Mouse (Mus musculus) limb, embryonic 10.5 days (tissue): ENCODE results near the gene Galnt10. TPM values are rescaled to one million over a fixed set of nuclear protein-coding genes. Genes with fewer than 3 reads are reported as not detected.
"Not testable (repeated sequence)": the region's sequence is repeated elsewhere in the genome, so short reads cannot be mapped to it uniquely, and the experiment has no call there.

Source experiments
- DNase-seq: peaks from one replicate; pipeline ENCODE4 v3.0.0-alpha.2; 2017; ENCODE audit warnings: low spot score
- H3K27ac ChIP-seq: fragments of 300-500 bp; sonication (generic); 2 replicates; pipeline ENCODE4 v1.5.1; 2016; ENCODE audit warnings: mild to moderate bottlenecking
- H3K27me3 ChIP-seq: fragments of 300-500 bp; sonication (generic); 2 replicates; pipeline ENCODE4 v1.6.1; 2016; ENCODE audit warnings: low read depth, mild to moderate bottlenecking; ENCODE audit not compliant: poor library complexity, severe bottlenecking
- H3K36me3 ChIP-seq: fragments of 300-500 bp; sonication (generic); 2 replicates; pipeline ENCODE4 v1.6.1; 2016; ENCODE audit warnings: mild to moderate bottlenecking, moderate library complexity
- H3K4me1 ChIP-seq: fragments of 300-500 bp; sonication (generic); 2 replicates; pipeline ENCODE4 v1.6.1; 2016
- H3K4me3 ChIP-seq: fragments of 300-500 bp; sonication (generic); 2 replicates; pipeline ENCODE4 v1.5.1; 2016; ENCODE audit warnings: mild to moderate bottlenecking, moderate library complexity
- H3K9me3 ChIP-seq: fragments of 300-500 bp; sonication (generic); replicated peaks from 2 replicates; pipeline ENCODE4 v1.6.1; 2016; ENCODE audit warnings: mild to moderate bottlenecking
- WGBS: fragments of 180-500 bp; shearing (Covaris S2); methylation state at CpG from one replicate; pipeline ENCODE4 v1.1.7; 2016; 5-methylcytosine and 5-hydroxymethylcytosine counted together
- polyA plus RNA-seq: library from polyadenylated mRNA; unstranded; fragments of >200 nt; fragmentation: Nextera tagmentation; extraction: Ambion mirVana; gene quantifications from 2 replicates; pipeline ENCODE4 v1.2.1, GENCODE M21; 2016

The Galnt10 gene
- polyA plus RNA-seq, 1 experiment from 2014 or later = 22.3 TPM

GRCm38 (mm10) chr11:57823714-57824113, 178.5 kb downstream of the Galnt10 start:
- Histone ChIP-seq H3K4me3 (no peak overlapping the region), H3K9me3 (no peaks in the 10 kb centered on the region), H3K27ac (no peak overlapping the region), H3K27me3 (peaks cover 59% of the 10 kb centered on the region), H3K36me3 (no peaks in the 10 kb centered on the region), H3K4me1 (peaks cover 34% of the 10 kb centered on the region)
- 66% methylated on average over 7 of the region's 7 CpGs for WGBS
- DNase-seq = no peak

DNA sequence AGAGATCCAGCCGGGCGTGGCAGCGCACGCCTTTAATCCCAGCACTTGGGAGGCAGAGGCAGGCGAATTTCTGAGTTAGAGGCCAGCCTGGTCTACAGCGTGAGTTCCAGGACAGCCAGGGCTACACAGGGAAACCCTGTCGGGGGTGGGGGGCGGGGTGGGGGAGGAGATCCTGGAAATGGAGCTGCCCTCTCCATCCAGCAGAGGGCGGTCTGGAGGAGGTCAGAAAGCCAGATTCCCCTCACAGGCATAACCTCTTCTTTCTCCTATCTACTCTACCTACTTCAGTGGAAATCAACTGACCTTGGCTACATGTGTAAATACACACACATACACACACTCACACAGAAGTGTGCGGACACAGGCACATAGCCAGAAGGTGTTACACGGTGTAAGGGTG, 180.0 kb downstream of the Galnt10 start:
- 60% methylated on average over 11 of the region's 11 CpGs for whole genome bisulfite sequencing
- H3K4me1 ChIP-seq = peaks cover 49% of the 10 kb centered on the region
- H3K27me3 ChIP-seq = peaks cover 63% of the 10 kb centered on the region
- H3K9me3 ChIP-seq, DNase-seq, H3K4me3 ChIP-seq, H3K27ac ChIP-seq, H3K36me3 ChIP-seq: not testable (repeated sequence)

DNA sequence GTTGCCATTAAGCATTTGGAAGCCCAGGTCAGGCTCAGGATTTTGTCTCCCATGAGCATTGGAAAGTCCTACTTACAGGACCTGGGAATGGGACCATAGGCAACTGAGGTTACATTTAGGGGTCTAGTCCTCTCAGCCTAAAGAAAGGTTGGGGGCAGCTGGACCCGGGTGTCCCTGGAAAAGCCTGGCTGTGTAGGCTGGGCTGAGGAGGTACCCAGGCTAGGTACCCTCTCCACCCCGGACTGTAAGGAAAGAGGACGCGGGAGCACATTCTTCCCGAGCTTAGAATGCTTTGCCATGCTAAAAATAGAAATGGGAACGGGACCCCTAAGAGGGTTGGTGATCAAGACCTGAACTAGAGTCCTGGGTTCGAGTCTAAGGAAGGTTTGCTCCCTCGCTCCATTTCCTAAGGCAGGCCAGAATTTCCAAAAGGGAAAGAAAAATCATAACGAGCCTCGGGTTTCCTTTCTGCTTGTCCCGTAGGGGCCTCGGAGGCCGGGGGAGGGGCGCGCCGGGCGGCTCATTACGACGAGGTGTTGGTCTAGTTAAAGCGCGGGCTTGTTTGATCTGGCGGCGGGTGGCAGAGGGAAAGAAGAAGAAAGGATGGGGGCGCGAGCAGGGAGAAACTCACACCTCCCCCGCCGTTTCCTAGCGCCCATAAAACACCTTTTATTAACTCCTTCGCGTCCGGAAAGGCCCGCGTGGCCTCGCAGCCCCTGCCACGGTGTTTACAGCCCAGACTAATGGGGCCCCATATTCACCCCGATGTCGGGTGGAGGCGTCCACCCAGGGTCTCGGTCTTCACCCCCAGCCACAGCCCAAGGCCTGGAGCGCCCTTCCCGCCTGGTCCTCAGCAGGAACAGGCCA, 182.0 kb downstream of the Galnt10 start:
- peak overlapping the region; percentile 82 for H3K27ac ChIP-seq
- no peaks in the 10 kb centered on the region for H3K36me3 ChIP-seq
- H3K9me3 ChIP-seq = no peaks in the 10 kb centered on the region
- peaks cover 64% of the 10 kb centered on the region for H3K4me1 ChIP-seq
- peak; percentile 84 for DNase-seq
- peak overlapping the region; percentile 48 for H3K4me3 ChIP-seq
- WGBS = under 1% methylated on average over 41 of the region's 41 CpGs
- H3K27me3 ChIP-seq = peaks cover 80% of the 10 kb centered on the region

GRCm38 (mm10) chr11:57827915-57828545, 182.8 kb downstream of the Galnt10 start:
- Histone ChIP-seq H3K36me3 (no peaks in the 10 kb centered on the region), H3K9me3 (no peaks in the 10 kb centered on the region), H3K4me1 (peaks cover 72% of the 10 kb centered on the region), H3K4me3 (peak overlapping the region; percentile 48), H3K27me3 (peaks cover 87% of the 10 kb centered on the region), H3K27ac (peak overlapping the region; percentile 82)
- 1% methylated on average over 33 of the region's 33 CpGs for WGBS
- DNase-seq = peak; percentile 64

DNA sequence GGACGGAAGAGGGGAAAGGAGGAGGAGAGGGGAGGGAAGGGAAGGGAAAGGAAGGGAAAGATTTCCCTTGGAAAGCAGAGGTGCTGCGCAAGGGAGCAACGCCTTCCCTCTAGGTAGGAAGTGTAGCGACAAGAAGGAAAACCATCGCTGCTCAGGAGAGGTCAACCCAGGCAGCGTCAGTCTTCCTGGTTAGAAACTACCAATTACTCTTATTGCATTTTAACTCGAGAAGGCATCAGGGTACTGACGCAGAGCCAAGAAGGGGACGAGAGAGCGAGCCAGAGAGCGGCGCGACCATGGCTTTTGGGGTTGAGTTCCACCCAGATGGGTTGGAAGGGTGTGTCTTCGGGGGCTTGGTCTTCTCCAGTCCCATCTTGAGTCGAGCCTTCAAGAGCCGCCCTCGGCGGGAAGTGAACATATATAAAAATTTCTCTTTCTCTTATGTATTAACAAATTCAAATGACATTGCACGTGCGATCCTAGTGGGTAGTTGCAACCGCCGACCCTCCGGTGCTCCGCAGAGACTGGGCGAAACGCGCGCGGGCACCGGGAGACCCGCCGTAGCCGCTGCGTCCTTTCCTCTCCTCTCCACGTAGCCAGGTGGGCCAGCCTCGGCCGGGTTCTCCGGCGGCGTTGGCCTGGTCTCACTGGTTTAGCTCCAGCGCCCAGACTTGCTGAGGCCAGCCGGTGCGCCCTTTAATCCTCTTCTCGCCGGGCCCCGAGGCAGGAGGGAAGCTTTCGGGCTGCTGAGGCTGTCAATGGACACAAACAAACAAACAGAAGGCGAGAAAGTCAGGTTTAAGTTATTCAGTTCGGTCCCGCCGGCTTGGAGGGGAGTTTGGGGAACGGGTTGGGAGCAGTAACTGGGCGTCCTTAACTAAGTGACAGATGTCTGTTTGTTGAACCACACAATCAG, 184.0 kb downstream of the Galnt10 start:
- Histone ChIP-seq H3K4me1 (peaks cover 78% of the 10 kb centered on the region), H3K9me3 (no peaks in the 10 kb centered on the region), H3K4me3 (peak overlapping the region; percentile 48), H3K27me3 (peaks cover 92% of the 10 kb centered on the region), H3K27ac (peak overlapping the region; percentile 56; the same call in 1 of the 2 replicates), H3K36me3 (no peaks in the 10 kb centered on the region)
- peak; percentile 71 for DNase-seq
- WGBS = 1% methylated on average over 53 of the region's 53 CpGs

GRCm38 (mm10) chr11:57829871-57830775, 184.9 kb downstream of the Galnt10 start:
- Histone ChIP-seq H3K27ac (no peak overlapping the region), H3K9me3 (no peaks in the 10 kb centered on the region), H3K36me3 (no peaks in the 10 kb centered on the region), H3K4me3 (peak overlapping the region; percentile 48; the same call in 1 of the 2 replicates), H3K4me1 (peaks cover 70% of the 10 kb centered on the region), H3K27me3 (peaks cover 94% of the 10 kb centered on the region)
- 11% methylated on average over 17 of the region's 17 CpGs for WGBS
- peak; percentile 61 for DNase-seq

- Histone ChIP-seq H3K27ac (peak overlapping the region; percentile 6), H3K4me1 (peaks cover 74% of the 10 kb centered on the region), H3K9me3 (no peaks in the 10 kb centered on the region), H3K36me3 (no peaks in the 10 kb centered on the region), H3K27me3 (peaks cover 100% of the 10 kb centered on the region), H3K4me3 (peak overlapping the region; percentile 48)
- peak; percentile 69 for DNase-seq
- under 1% methylated on average over 31 of the region's 31 CpGs for WGBS
These were observed 186.1 kb downstream of the Galnt10 start for GRCm38 (mm10) chr11:57831281-57831781.

DNA sequence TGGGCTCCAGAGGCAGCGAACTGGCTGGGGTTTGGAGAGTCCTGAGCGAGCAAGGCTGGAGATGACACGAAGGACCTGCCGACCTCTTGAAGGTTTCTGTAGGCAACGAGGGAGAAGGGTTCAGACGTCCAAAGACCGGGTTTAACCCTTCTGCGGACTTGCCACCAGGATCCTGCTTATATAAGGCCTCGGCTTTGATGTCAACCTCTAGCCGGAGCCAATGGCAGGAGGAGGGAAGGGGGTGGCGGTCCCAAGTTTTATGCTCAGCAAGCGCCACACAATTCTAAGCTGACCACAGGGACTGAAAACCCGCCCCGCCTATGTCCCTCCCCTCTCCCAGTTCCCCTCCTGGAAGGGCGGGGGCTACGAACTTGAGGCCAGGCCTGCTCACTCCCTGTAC, 186.6 kb downstream of the Galnt10 start:
- DNase-seq = peak; percentile 63
- Histone ChIP-seq H3K9me3 (no peaks in the 10 kb centered on the region), H3K27ac (0 out of 2 replicates have a peak overlapping the region, but pooled peaks have one; percentile 6), H3K27me3 (peaks cover 100% of the 10 kb centered on the region), H3K4me1 (peaks cover 77% of the 10 kb centered on the region), H3K4me3 (peak overlapping the region; percentile 48), H3K36me3 (no peaks in the 10 kb centered on the region)
- WGBS = 2% methylated on average over 16 of the region's 16 CpGs

- peak; percentile 62 for DNase-seq
- WGBS = 1% methylated on average over 23 of the region's 23 CpGs
- H3K27ac ChIP-seq = peak within 1 kb of the TSS; percentile 37
- H3K36me3 ChIP-seq = no peaks in the 10 kb centered on the region
- peaks cover 77% of the 10 kb centered on the region for H3K4me1 ChIP-seq
- no peaks in the 10 kb centered on the region for H3K9me3 ChIP-seq
- peak within 1 kb of the TSS; percentile 48 for H3K4me3 ChIP-seq
- peaks cover 100% of the 10 kb centered on the region for H3K27me3 ChIP-seq
These were observed 187.4 kb downstream of the Galnt10 start, which contains the start of gene Hand1 for GRCm38 (mm10) chr11:57832552-57833201. Gene Hand1 (minus strand): TSS chr11:57832818.

- Histone ChIP-seq H3K4me1 (peaks cover 77% of the 10 kb centered on the region), H3K9me3 (no peaks in the 10 kb centered on the region), H3K27ac (0 out of 2 replicates have a peak overlapping the region, but pooled peaks have one; percentile 37), H3K36me3 (no peaks in the 10 kb centered on the region), H3K4me3 (peak overlapping the region; percentile 32), H3K27me3 (peaks cover 100% of the 10 kb centered on the region)
- peak; percentile 63 for DNase-seq
- WGBS = 2% methylated on average over 30 of the region's 30 CpGs
These were observed 188.2 kb downstream of the Galnt10 start for GRCm38 (mm10) chr11:57833296-57833977.

GRCm38 (mm10) chr11:57834031-57834430, 188.8 kb downstream of the Galnt10 start:
- no peak for DNase-seq
- Histone ChIP-seq H3K36me3 (no peaks in the 10 kb centered on the region), H3K27ac (no peak overlapping the region), H3K4me3 (no peak overlapping the region), H3K27me3 (peaks cover 100% of the 10 kb centered on the region), H3K4me1 (peaks cover 71% of the 10 kb centered on the region), H3K9me3 (no peaks in the 10 kb centered on the region)
- WGBS = 18% methylated on average over 6 of the region's 6 CpGs
